Mouse (Mus musculus): ENCODE results near the gene Nav2.

The Nav2 gene

GRCm38 (mm10) chr7:49522411-49523114 lies 614.0 kb downstream of the Nav2 start:
- peak; percentile 91 for DNase-seq (ENCODE audit: low spot score)

DNA sequence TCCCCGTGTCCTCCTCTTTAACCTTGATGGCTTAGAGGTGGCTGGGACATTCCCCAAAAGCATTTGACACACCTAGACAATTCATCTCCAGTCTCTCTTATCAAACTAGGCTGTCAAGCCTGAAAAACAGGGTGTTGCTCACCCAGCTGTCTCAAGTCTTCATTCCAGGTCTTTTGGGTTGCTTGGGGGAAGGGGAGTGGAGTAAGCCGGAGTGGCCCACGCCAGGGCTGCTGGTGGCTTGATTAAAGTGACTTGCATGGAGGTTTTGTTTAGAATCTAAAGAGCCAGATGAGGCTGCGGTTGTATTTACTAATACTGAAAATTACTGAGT lies 614.6 kb downstream of the Nav2 start:
- DNase-seq (ENCODE audit: low spot score): no peak

GRCm38 (mm10) chr7:49523729-49524128 lies 615.2 kb downstream of the Nav2 start:
- no peak for DNase-seq (ENCODE audit: low spot score)

DNA sequence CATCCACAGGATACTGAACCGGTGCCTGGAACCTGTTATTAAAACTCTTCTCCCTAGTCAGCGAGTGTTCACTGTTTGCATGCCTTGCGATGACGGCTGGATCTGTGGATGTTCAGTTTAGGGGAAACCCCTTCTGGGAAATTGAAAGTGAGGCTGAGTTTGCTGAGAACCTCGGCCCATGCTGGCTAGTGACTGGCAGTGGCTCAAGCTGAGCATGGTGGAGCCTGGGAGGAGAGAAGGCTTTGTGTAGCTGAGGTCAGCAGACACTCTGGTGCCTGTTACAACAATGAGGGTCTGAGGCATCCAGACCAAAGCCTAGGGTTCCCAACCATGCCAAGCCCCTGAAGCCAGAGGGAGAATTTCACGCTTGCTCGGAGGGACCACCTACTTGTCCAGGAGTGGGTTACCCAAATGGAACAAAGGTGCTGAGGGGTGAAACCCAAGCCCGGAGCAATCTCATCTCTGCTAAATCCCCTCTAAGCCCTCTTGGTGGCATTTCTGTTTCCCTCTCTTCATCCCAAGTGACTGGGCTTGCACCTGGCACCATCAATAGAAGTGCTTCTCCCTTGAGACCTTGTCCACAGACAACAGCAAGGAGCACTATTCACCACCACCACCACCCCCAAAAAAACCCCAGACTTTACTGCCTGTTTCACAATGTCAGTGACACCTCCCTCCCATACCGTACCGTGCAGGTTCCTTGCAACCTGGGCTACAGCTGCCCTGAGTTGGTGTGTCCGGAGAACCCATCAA lies 617.0 kb downstream of the Nav2 start:
- DNase-seq (ENCODE audit: low spot score): no peak

DNA sequence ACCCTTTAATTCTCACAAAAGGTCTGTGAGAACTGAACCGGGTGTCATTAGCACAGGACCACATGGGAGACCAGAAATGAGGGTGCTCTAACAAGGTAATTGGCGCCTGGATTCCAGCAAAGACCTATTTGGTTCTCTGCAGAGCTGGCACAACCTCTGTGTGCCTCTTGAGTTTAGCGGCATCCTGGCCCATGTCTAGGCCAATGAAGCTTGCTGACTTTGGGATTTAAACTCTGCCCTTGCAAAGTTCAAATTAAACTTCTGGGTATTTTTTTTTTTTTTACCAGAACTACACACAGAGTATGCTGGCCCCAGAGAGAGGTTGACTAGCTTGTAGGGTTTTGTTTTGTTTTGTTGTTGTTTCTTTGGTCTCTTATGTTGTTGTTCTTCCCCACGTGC lies 617.6 kb downstream of the Nav2 start:
- no peak for DNase-seq (ENCODE audit: low spot score)

- no peak for DNase-seq (ENCODE audit: low spot score)
These were observed 619.0 kb downstream of the Nav2 start for GRCm38 (mm10) chr7:49527495-49527894.

DNA sequence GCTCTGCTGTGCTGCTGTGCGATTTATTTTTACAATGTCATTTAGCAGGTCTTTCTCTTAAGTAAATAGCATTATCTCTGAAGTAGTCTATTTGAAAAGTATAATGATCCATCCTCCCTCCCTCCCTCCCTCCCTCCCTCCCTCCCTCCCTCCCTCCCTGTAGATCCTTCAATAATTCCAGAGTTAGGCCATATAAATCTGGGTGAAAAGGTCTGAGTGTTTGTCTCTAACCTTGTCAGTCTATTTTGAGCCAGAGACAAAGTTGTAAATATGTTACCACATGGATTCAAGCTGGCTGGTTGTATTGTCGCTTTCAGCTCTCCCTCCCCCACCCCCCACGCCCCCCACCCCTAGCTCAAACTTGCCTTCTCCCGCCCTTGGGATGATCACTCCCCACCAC lies 619.4 kb downstream of the Nav2 start:
- DNase-seq (ENCODE audit: low spot score): no peak

- no peak for DNase-seq (ENCODE audit: low spot score)
These were observed 621.0 kb downstream of the Nav2 start for GRCm38 (mm10) chr7:49529498-49529897.

DNA sequence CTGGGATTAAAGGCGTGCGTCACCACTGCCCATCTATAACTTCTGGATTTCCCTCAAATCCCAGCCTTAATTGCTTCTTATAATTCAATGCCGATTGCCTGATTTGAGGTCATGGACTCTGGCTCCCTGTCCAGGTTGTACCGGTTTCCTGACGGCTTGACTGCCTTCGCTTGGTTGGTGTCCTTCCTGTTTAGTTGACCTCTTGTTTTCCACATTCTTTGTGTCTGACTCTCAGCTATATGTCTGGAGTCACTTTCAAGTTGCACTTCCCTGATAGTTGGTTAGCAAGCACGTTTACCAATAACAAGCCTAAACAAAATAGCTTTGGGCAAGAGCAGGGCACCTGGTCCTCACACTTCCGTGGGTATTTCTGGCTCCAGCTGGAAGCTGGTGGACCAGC lies 625.1 kb downstream of the Nav2 start:
- DNase-seq (ENCODE audit: low spot score): no peak

- no peak for DNase-seq (ENCODE audit: low spot score)
These were observed 625.7 kb downstream of the Nav2 start for GRCm38 (mm10) chr7:49534208-49534607.

DNA sequence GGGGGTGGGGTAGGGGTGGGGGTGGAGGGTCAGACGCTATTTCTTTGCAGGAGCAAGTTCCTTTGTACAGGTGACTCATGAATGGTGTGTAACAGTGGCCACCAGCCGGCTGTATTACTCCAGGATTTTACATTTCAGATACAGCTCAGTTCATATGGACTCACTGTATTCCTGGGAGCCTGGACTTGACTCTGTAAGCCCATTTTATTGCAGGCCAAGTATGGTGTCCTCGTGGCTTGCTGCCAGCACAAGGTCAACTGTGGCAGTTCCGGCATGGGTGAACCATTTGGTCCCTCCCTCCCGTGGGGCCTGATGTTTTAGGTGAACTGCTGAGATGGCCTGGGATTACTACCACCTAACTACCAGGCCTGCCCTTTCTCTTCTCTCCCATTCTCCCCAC lies 629.8 kb downstream of the Nav2 start:
- no peak for DNase-seq (ENCODE audit: low spot score)

- DNase-seq (ENCODE audit: low spot score): no peak
These were observed 631.7 kb downstream of the Nav2 start for GRCm38 (mm10) chr7:49540181-49540580.

- no peak for DNase-seq (ENCODE audit: low spot score)
These were observed 633.6 kb downstream of the Nav2 start for GRCm38 (mm10) chr7:49542135-49542534.

DNA sequence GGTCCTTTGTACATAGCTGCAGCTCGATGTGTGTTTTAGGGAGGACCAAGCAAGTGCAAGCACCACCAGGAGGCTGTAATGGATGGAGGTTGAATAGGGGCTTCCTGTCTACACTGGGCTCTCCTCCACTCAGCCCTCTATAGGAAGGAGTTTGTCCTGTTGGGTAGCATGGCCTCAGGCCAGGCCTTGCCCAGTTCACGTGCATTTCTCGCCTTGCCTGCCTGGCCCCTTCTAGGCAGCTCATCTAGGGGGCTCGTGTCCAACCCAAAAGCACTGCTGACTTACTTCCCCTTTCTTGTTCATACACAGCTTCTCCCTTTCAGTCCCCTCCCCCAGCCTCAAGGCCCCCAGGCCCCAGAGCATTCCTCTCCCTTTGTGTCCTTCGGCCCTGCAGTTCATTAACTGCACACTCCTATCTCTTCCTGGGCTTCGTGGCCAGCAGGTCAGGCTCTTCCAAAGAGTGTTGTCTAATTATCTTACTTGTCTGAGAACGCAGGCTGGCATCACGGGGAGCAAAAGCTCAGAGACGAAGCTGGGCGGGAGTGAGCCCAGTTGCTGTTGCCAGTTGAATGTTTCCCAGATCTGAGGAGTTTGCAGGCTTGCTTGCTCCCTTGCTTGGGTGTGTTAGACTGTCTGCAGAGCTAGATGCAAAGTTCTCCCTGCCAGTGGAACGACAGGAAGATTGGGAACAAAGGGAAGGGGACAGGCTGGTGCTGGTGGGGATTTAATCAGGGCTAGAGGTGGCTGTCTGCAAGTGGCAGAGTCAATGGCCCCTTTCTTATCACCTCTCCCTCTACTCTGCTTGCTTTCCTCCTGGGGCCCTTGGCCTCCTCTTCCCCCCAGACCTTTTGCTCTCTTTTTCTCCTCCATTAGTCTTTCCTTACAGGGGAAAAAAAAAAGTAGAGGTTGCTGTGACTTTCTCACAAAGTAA lies 636.5 kb downstream of the Nav2 start:
- DNase-seq (ENCODE audit: low spot score): no peak

- no peak for DNase-seq (ENCODE audit: low spot score)
These were observed 637.2 kb downstream of the Nav2 start for GRCm38 (mm10) chr7:49545706-49546097.

DNA sequence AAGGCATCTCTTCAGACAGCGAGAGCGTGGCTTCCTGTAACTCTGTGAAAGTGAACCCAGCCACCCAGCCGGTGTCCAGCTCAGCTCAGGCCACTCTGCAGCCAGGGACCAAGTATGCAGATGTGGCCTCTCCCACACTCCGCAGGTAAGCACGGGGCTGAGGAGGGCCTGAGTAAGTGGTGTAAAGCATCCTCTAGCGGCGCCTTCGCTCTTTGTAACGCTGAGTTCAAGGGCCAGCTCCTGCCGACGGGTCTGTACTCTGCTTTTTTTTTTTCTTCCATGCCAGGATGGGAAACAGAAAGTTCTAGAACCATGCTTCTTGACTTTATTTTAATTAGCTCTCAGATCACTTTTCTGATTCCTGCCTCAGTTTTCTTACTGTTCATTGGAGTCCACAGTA lies 639.9 kb downstream of the Nav2 start:
- no peak for DNase-seq (ENCODE audit: low spot score)

GRCm38 (mm10) chr7:49553236-49553981 lies 644.9 kb downstream of the Nav2 start:
- DNase-seq (ENCODE audit: low spot score): peak; percentile 23

DNA sequence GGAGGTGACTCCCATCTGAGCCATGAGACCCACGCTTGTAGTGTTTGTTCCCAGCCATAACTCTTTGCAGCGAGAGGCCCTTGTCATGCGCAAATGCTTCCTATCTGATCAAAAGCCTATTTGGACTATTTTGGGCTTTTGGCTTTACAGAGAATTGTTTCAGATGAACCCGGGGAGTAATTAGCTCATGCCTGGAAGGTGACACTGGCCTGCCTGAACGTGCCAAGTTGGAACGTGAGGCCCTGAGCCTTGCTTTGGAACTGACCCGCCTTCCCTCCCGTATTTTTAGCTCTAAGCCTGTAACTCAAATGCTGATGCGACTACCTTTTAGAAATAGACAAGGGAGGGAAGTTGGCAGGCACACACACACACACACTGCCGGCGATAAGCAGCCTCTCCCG lies 649.7 kb downstream of the Nav2 start:
- DNase-seq (ENCODE audit: low spot score): no peak

GRCm38 (mm10) chr7:49558895-49559294 lies 650.4 kb downstream of the Nav2 start:
- no peak for DNase-seq (ENCODE audit: low spot score)

GRCm38 (mm10) chr7:49560012-49560411 lies 651.5 kb downstream of the Nav2 start:
- no peak for DNase-seq (ENCODE audit: low spot score)

- DNase-seq (ENCODE audit: low spot score): no peak
These were observed 653.9 kb downstream of the Nav2 start for GRCm38 (mm10) chr7:49562404-49562803.

DNA sequence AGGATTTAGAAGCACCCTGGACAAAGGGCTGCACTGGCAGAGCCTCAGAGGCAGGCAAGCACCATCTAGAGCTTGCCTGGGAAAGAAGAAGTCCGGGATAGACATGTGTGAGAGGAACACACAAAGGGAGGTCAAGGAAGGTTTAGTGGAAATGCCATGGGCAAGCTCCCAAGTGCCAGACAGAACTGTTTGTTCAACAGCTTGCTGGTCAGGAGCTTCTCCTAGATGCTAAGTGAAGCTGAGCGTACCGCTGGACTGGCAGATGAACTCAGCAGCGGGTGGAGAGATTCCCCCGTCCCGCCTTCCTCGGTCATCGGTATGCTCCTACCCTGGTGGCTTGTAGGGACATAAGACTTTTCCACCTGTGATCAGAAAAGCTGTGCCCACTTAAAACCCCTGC lies 654.3 kb downstream of the Nav2 start:
- no peak for DNase-seq (ENCODE audit: low spot score)
